Mouse (Mus musculus) brain, embryonic 14.5 days (tissue): ENCODE measurements at regions not wholly inside any gene's neighbourhood (a gene's known extent, or its start where the extent isn't known, plus 50 kb on each side); places are given as distances from the start of the nearest gene placed in this dataset.

ENCODE experiments used
- DNase-seq: peaks from one replicate; pipeline ENCODE4 v3.0.0-alpha.2; 2011; ENCODE audit warnings: low read depth
- CTCF ChIP-seq: fragments of 200-500 bp; IDR thresholded peaks from 2 replicates; pipeline ENCODE4 v1.5.1; 2012; ENCODE audit warnings: inconsistent platforms, mild to moderate bottlenecking, moderate library complexity, borderline replicate concordance; ENCODE audit not compliant: insufficient read depth, insufficient read length; ENCODE audit errors: extremely low read depth
- POLR2A ChIP-seq: fragments of 200-500 bp; IDR thresholded peaks from 2 replicates; pipeline ENCODE4 v1.6.1; 2012; ENCODE audit warnings: mild to moderate bottlenecking, inconsistent platforms, borderline replicate concordance; ENCODE audit not compliant: poor library complexity, insufficient read depth, insufficient read length, severe bottlenecking; ENCODE audit errors: extremely low read depth

GRCm38 (mm10) chr6:67168031-67168777, 69.8 kb upstream of the Serbp1 start:
- peak; percentile 83 for DNase-seq
- no peak for TF ChIP-seq POLR2A
- no peak for TF ChIP-seq CTCF

- no peak for TF ChIP-seq POLR2A
- no peak for TF ChIP-seq CTCF
Observed at GRCm38 (mm10) chr6:67165091-67165490, 72.9 kb upstream of the Serbp1 start.

DNA sequence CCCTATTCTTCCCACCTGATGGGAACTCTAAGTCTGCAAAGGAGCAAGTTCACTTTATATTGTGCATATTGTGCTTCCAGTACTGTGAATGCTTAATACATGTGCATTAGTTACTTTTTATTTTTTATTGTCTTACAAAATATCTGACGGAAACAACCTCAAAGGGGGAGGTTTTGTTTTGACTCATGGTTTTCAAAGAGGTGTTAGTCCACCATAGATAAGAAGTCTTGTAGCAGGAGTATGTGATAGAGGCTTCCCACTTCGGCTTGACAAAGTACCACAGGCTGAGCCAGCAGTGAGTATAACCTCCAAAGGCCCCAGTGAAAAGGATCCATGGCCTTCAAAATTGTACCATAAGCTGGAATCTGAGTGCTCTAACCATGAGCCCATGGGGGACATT, 74.0 kb upstream of the Serbp1 start:
- no peak for TF ChIP-seq CTCF
- TF ChIP-seq POLR2A = no peak
- DNase-seq = no peak

More at GRCm38 (mm10) chr6:67165091-67165490, 72.9 kb upstream of the Serbp1 start:
- DNase-seq = no peak

DNA sequence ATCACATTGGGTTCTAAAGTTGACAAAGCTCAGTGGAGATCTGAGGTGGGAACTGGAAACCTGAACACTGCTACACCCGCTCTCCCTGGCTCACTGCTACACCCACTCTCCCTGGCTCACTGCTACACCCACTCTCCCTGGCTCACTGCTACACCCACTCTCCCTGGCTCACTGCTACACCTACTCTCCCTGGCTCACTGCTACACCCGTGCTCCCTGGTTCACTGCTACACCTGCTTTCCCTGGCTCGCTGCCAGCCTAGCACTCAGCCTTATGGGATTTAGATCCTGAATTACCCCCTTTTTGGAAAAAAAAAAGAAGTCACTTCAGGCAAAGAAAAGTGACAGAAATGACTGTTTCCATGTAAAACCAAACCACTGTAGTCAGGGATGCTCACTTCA, 75.2 kb upstream of the Serbp1 start:
- DNase-seq = peak; percentile 57
- TF ChIP-seq CTCF (no peak), POLR2A (no peak)

DNA sequence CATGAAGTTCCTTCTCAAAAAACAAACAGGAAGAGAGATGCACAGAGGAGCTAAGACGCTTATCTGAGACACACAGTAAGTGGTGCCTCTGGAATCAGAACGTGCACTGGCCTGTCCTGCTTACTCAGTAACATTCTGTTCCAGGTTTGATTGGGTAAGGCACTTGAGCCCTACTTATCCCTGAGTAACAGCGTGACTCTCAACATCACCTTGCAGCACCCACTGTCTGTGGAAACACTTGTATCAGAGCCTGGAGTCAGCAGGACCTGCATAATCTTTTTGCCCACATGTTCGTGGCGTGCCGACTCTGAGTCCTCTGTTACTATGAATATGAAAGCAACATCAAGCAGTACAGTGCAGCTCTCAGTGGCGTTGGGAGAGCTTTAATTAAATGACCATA, 76.4 kb upstream of the Serbp1 start:
- DNase-seq = no peak
- no peak for TF ChIP-seq POLR2A
- TF ChIP-seq CTCF = no peak

- TF ChIP-seq POLR2A (no peak), CTCF (no peak)
- DNase-seq = no peak
Observed at GRCm38 (mm10) chr6:67160564-67160963, 77.4 kb upstream of the Serbp1 start.

DNA sequence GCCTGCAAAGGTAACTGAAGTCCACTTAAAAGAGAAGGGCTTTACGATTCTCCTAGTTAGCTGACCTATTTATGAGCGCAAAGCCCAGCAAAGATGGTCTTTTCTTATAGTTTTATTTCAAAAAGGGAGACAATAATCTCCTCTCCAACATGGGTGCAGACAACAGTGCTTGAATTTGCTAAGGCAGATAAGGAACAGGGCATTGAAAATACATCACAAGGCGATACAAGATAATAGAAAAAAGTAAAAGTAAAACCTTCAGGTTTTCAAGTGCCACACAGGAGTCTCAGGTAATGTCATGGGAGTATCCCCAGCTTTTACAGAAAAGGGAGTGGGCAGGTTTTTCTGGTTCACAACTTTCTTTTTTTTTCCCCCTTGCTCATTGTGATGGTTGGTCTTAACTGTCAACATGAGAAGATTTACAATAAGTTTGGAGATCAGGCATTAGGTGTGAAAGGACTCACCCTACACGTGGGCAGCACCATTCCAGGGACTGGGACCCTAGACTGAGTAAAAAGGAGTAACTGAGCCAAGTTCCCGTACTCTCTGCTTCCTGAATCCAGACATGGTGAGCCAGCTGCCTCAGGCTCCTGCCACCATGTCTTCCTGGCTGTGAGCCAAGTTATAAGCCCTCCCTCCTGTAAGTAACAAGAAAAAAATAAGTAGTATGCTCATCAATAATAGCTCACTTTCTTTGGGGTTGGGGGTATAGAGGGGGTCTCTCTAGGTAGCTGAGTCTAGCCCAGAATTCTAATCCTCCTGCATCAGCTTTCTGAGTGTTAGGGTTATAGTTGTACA, 78.1 kb upstream of the Serbp1 start:
- TF ChIP-seq CTCF (no peak), POLR2A (no peak)
- DNase-seq = no peak

GRCm38 (mm10) chr6:67159224-67159623, 78.8 kb upstream of the Serbp1 start:
- TF ChIP-seq CTCF (no peak), POLR2A (no peak)
- DNase-seq = no peak

DNA sequence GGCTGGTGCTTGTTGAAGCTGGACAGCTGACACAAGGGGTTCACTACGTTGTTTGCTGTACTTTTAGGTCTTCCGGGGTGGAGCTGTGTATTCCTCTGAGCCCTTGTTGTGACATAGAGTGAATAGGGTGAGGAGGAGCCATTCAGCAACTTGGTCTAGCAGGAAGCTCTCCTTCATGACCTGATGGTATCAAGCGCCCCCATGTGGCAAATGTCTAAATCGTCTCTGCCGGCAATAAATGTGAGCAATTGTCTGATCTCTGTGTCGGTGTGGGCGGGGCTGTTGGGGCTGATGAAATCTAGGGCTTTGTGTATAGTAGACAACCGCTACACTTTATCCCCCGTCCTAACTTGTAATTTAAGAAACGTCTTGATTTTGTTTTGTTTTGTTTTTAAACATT, 79.2 kb upstream of the Serbp1 start:
- DNase-seq = peak; percentile 94
- TF ChIP-seq POLR2A (no peak), CTCF (peak; percentile 86)

DNA sequence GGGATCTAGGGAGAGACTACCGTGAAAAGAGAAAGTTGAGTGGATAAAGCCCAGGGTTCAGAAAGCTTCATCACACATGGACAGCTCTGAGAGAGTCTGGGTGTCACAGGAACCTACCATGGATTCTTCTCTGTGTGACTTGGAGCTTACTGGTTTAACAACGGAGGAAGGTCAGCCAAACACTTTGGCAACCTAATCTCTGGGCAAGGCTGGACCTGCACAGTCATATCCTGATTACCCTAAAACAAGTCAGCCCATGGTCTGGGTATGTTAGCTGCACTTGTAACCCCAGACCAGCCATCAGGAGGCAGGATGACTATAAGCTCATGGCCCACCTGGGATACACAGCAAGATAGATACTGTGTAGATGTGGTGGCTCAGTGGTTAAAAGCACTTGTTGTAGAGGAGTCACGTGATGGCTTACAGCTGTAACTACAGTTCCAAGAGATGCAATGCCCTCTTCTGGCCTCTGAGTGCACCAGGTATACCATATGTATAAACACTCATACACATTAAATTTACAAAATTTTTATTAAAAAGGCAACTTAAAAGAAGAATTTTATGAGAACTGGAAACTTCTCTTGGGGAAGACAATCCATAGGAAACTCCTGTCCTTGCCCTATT, 85.0 kb upstream of the Serbp1 start:
- TF ChIP-seq POLR2A (no peak), CTCF (no peak)
- DNase-seq = no peak

DNA sequence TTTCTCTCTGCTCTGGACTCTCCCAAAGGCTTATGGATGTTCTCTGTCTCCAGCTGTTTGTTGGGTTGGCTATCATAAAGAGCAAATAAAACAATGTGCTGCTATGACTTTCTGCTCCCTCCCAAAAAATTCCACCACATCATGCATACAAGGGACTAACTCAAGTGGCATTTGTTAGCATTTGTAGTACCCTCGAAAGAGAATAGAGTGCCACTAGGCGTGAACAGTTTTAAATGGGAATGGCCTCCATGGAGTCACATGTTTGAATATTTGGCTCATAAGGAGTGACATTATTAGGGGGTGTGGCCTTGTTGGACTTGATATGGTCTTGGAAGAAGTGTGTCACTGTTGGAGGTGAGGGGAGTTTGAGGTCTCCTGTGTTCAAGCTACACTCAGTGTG, 86.5 kb upstream of the Serbp1 start:
- TF ChIP-seq POLR2A (no peak), CTCF (no peak)
- no peak for DNase-seq
